Mouse (Mus musculus) left cerebral cortex, adult 8-10 months (tissue): ENCODE measurements around the gene Smdt1. TPM values are rescaled to one million over a fixed set of nuclear protein-coding genes. Genes with fewer than 3 reads are reported as not detected.
"Not testable (repeated sequence)": the region's sequence is repeated elsewhere in the genome, so short reads cannot be mapped to it uniquely, and the experiment has no call there.

ENCODE experiments used
- DNase-seq, 2 experiments: peaks; one replicate each; pipeline ENCODE4 v3.0.0; 2022; ENCODE audit warnings: low spot score in 2 of 2
- microRNA-seq, 2 experiments: library from miRNA; unstranded; fragments of <30 nt; microRNA quantifications; one replicate each; pipeline ENCODE4 v1.2.0; 2022
- total RNA-seq, 4 experiments: library from RNA; stranded (reverse); gene quantifications; 2 replicates each; pipeline ENCODE4 v1.2.4; 2022

Smdt1 gene
- total RNA-seq, 4 experiments from 2014 or later, result 143 to 154 (median 149) TPM

GRCm38 (mm10) chr15:82368851-82369250, 30.1 kb downstream of the Smdt1 start:
- DNase-seq, result no peak

GRCm38 (mm10) chr15:82372446-82372845, 33.7 kb downstream of the Smdt1 start:
- no peak for DNase-seq

GRCm38 (mm10) chr15:82372991-82373390, 34.2 kb downstream of the Smdt1 start:
- no peak for DNase-seq

DNA sequence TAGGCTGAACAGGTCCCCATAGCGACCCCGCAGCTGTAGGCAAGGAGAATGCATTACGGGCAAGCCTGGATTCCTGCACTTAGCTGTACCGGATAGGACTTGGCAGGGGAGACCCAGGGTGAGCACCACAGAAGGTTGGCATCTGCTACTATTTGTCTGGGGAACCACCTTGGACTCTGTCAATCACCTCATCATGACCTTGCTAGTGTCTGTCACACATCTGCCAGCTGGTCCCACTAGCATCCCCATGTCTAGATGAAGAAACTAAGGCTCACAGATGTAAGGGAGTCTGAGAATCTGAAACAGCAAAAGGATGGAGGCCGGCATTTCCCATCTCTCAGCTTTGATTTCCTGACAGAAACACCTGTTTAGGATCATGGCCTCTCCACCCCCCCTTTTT, 35.7 kb downstream of the Smdt1 start:
- DNase-seq, result no peak

- no peak for DNase-seq
These were observed 37.1 kb downstream of the Smdt1 start for GRCm38 (mm10) chr15:82375855-82376254.

DNA sequence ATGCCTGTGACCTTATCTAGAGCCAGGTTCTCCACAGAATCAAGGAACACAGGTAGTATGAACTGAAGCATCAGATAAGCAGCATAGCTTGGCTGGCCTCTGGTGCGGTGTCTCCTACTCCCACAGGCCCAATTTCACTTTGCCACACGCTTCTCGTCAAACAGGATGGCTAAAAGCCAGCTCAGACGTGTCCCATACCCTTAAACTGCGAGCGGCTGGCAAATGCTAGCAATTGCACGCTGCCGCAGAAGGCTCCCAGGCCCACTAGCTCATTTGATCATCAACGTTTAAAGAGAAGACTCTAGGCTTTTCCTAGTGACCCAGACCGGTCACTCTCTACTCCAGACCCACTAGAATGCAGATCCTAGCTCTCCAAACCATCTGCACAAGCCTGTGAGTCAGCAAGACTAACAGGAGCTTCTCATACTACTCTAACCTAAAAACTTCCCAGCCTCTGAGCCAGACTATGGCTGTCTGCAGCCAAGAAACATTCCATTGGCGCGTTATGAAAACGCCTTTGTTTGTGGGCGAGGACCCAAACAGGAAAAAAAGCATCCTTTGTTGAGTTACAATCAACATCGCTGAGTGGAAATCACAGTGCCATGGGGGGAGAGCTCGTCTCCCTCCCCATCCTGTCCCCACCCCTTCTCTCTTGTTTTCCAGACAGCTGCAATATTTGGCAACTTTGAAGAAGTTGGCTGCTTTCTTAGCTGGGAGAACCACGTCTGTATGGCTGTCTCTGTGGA, 37.8 kb downstream of the Smdt1 start:
- peak in 1 of 2 experiments; percentile 75 for DNase-seq

DNA sequence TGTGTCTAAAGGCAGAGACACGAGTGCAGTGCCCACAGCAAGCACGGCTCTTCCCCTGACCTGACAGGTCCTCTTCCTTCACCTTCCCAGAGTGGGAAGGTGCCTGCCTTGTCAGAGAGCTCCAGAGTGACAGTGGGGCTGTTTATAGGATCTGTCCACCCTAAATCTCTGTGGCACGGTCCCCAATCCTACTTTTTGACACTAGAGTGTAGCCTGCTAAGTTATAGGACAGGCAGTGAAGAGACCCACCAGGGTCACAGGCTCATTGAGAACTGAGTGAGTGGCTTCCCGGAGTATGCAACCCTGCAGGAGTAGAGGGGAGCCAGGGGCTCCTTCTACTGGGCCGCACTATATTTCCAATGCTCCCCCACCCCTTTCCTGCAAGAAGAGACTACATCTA, 38.9 kb downstream of the Smdt1 start:
- DNase-seq, result no peak

DNA sequence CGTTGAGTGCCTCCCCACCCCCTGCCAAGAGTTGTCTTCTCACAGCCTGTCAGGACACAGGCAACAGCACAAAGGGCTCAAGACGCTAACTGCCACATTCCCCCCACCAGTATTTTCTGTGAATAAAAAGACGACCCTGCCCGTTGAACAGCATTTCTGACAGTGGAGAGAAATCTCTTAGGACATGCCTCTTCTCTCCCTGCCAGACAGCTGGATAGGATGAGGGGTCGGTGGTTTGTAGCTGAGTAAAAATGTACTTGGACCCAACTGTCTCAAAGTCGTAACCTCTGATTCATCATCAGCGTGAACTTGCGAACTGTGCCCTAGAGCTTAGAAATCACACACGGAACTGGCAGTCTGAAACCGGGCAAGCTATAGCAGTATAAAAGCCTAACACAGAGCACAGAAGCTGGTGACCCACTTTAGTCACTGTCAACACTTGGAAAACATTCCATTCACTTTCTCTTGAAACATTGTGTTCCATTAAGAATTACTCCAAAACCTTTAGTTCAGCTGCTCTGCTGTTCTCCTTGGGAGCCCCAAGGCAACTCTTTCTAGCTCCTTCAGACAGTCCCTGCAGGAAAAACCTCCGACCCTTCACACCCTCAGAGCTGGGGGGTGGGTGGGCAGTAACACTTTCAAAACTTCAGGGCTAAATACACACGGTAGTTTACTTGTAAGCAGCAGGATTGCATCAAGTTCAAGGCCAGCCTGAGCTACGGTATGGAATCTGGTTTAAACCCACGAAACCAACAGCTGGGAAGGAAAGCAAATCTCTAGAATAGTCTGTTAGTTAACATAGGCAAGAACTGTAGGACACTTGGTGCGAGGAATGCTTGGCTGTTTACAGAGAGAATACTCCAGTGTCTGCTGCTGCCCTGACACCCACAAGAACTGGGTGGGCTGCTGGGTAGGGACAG, 39.8 kb downstream of the Smdt1 start:
- DNase-seq, result no peak

- no peak for DNase-seq
These were observed 40.7 kb downstream of the Smdt1 start for GRCm38 (mm10) chr15:82379511-82379870.

GRCm38 (mm10) chr15:82379871-82380713, 41.3 kb downstream of the Smdt1 start, which contains the start of gene Cyp2d22:
TSS of gene Cyp2d22 (minus strand) at chr15:82380260.
- DNase-seq, result no peak

DNA sequence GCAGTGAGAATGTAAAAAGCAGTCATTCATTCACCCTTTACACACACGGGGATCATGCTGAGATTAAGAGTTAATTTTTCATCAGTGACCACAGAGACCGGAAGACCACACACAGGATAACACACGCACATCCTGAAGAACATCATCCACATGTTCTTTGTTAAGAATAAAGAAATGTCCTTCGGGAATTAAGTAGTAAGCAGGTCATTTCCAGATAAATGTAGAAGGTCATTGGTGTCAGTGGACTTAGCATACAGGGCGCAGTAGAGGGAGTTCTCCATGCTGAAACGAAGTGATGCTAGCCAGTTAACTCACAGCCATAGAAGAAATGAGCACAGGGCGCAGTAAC, 41.9 kb downstream of the Smdt1 start:
- DNase-seq, result no peak

GRCm38 (mm10) chr15:82382441-82382840, 43.7 kb downstream of the Smdt1 start:
- no peak for DNase-seq

DNA sequence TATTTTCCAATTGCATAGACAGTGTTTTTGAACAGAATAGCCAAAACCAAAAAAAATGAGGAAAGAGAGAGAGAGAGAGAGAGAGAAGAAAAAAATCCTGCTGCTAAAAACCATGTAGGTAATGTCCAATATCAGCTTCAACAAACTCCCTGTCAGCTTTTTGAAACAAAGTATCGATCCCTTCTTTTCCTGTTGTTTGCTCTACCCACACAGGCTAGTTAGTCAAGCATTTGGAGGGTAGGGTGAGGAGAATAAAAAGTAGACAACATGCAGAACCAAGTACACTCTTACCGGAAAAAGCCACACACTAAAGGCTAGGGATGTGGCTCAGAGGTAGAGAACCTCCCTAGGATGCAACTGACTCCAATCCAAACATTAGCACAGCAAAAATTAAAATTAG, 47.0 kb downstream of the Smdt1 start:
- no peak for DNase-seq

GRCm38 (mm10) chr15:82389916-82390315, 51.2 kb downstream of the Smdt1 start:
- DNase-seq, result not testable (repeated sequence)

DNA sequence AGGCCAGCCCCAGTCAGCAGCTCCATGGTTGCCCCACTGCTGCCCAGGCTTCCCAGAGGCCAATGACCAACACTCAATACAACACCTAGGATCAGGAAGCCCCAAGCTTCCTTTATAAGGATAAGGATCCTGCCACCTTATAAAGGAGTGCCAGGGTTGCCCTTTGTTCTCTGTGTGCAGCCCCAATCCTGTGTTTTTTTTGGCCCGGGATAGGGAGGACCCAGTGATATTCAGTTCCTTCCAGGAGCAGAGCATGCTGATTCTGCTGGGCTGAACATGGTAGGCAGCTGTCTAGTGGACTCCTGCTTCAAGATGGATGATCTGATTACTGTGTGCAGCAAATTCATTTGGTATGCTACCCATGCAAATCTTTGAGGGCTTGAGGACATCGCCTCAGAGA, 55.2 kb downstream of the Smdt1 start, which contains the start of gene Cyp2d11:
Gene Cyp2d11, minus strand, starts transcription at position 101 of the 400 bp plus-strand sequence.
- DNase-seq, result not testable (repeated sequence)

- not testable (repeated sequence) for DNase-seq
These were observed 57.2 kb downstream of the Smdt1 start for GRCm38 (mm10) chr15:82395955-82396354.

Small RNA genes within 50 kb of the gene (microRNA-seq; reads per million reads assigned to microRNA genes)
- gene Mir7684, result 0 reads per million in 2 experiments

Other genes starting within 250 kb of the Smdt1 start
- gene Ccdc134, start 211.0 kb upstream of the Smdt1 start, total RNA-seq, result 10 to 100 TPM in 1 of 4 experiments, 1 to 10 TPM in 3; 8.1 to 11.8 (median 9.0) TPM
- 100 to 1,000 TPM; 204 to 229 (median 207) TPM for gene Srebf2, start 191.8 kb upstream of the Smdt1 start, total RNA-seq
- gene Shisa8, start 126.1 kb upstream of the Smdt1 start, total RNA-seq, result 1 to 10 TPM; 3.1 to 5.3 (median 5.0) TPM
- gene Tnfrsf13c, start 114.6 kb upstream of the Smdt1 start, total RNA-seq, result under 1 TPM; 0.37 to 0.98 (median 0.64) TPM
- 1 to 10 TPM; 2.7 to 4.3 (median 4.1) TPM for gene Cenpm, start 94.2 kb upstream of the Smdt1 start, total RNA-seq
- 100 to 1,000 TPM; 104 to 114 (median 110) TPM for gene 1500009C09Rik, start 86.6 kb upstream of the Smdt1 start, total RNA-seq
- gene Sept3, start 64.1 kb upstream of the Smdt1 start, total RNA-seq, result 100 to 1,000 TPM; 491 to 572 (median 530) TPM
- not detected for gene Wbp2nl, start 40.0 kb upstream of the Smdt1 start, total RNA-seq
- gene Naga, start within 50 bp of the Smdt1 start, total RNA-seq, result 10 to 100 TPM; 37.8 to 45.2 (median 42.4) TPM
- under 1 TPM; 0.26 to 0.58 (median 0.48) TPM for gene Pheta2, start within 50 bp of the Smdt1 start, total RNA-seq
- gene Ndufa6, start 15.4 kb downstream of the Smdt1 start, total RNA-seq, result 100 to 1,000 TPM; 170 to 203 (median 184) TPM
- 10 to 100 TPM; 39.7 to 44.8 (median 40.7) TPM for gene Cyp2d22, start 41.3 kb downstream of the Smdt1 start, total RNA-seq
- under 1 TPM in 2 of 4 experiments, not detected in 2; 0.30 to 0.33 TPM for gene Cyp2d11, start 55.1 kb downstream of the Smdt1 start, total RNA-seq
- under 1 TPM in 2 of 4 experiments, not detected in 2; 0.34 to 0.42 TPM for gene Cyp2d10, start 68.2 kb downstream of the Smdt1 start, total RNA-seq
- gene Cyp2d9, start 94.5 kb downstream of the Smdt1 start, total RNA-seq, result not detected
- not detected for gene Cyp2d12, start 216.1 kb downstream of the Smdt1 start, total RNA-seq